Mouse (Mus musculus) hindbrain, embryonic 12.5 days (tissue): Measurements from ENCODE around the gene Oaf. TPM values are rescaled to one million over a fixed set of nuclear protein-coding genes. Genes with fewer than 3 reads are reported as not detected.

Source experiments
- ATAC-seq: fragments of 200-750 bp; cut with Nextera tagmentation; 2 replicates; pipeline ENCODE4 v1.8.0; 2017; ENCODE audit warnings: moderate TSS enrichment; ENCODE audit not compliant: low FRiP score
- H3K27ac ChIP-seq: fragments of 300-500 bp; sonication (generic); 2 replicates; pipeline ENCODE4 v1.5.1; 2016; ENCODE audit warnings: mild to moderate bottlenecking
- H3K27me3 ChIP-seq: fragments of 300-500 bp; sonication (generic); 2 replicates; pipeline ENCODE4 v1.6.1; 2016; ENCODE audit warnings: mild to moderate bottlenecking
- H3K36me3 ChIP-seq: fragments of 300-500 bp; sonication (generic); 2 replicates; pipeline ENCODE4 v1.6.1; 2016; ENCODE audit warnings: mild to moderate bottlenecking
- H3K4me1 ChIP-seq: fragments of 300-500 bp; sonication (generic); 2 replicates; pipeline ENCODE4 v1.6.1; 2016
- H3K4me2 ChIP-seq: fragments of 300-500 bp; sonication (generic); replicated peaks from 2 replicates; pipeline ENCODE4 v1.6.1; 2016; ENCODE audit warnings: mild to moderate bottlenecking
- H3K4me3 ChIP-seq: fragments of 300-500 bp; sonication (generic); 2 replicates; pipeline ENCODE4 v1.5.1; 2016; ENCODE audit warnings: mild to moderate bottlenecking
- H3K9ac ChIP-seq: fragments of 300-500 bp; sonication (generic); 2 replicates; pipeline ENCODE4 v1.6.1; 2016; ENCODE audit warnings: mild to moderate bottlenecking, moderate library complexity
- H3K9me3 ChIP-seq: fragments of 300-500 bp; sonication (generic); replicated peaks from 2 replicates; pipeline ENCODE4 v1.6.1; 2016; ENCODE audit warnings: mild to moderate bottlenecking
- WGBS: fragments of 180-500 bp; shearing (Covaris S2); methylation state at CpG from one replicate; pipeline ENCODE4 v1.1.7; 2016; 5-methylcytosine and 5-hydroxymethylcytosine counted together
- polyA plus RNA-seq: library from polyadenylated mRNA; unstranded; fragments of >200 nt; fragmentation: Nextera tagmentation; extraction: Ambion mirVana; gene quantifications from 2 replicates; pipeline ENCODE4 v1.2.1, GENCODE M21; 2016

The Oaf gene
- polyA plus RNA-seq, 1 experiment from 2014 or later, result 44.6 TPM

DNA sequence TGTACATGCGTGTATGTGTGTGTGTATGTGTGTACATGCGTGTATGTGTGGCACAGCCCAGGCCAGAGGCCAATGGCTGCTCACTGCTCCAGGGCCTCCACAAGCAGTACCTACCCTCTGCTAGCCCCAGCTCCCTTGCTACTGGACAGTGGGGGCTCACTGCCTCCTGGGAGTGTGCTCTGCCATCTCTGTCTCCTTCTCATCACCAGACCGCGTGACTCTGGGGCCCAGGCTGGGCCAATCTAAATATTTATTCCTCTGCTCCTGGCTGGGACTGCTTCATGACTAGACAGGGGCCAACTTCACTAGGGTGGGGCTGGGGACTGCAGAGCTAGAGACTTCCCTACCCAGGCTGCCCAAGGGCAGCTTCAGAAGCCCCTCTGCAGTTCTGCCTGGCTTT, 7.9 kb downstream of the Oaf start:
- no peaks in the 10 kb centered on the region for H3K9me3 ChIP-seq
- no peak overlapping the region for H3K4me2 ChIP-seq
- no peak overlapping the region for H3K9ac ChIP-seq
- peaks cover 20% of the 10 kb centered on the region for H3K4me1 ChIP-seq
- H3K4me3 ChIP-seq, result no peak overlapping the region
- WGBS, result 72% methylated on average over 4 of the region's 4 CpGs
- H3K36me3 ChIP-seq, result no peaks in the 10 kb centered on the region
- peaks cover 2% of the 10 kb centered on the region; the same call in 1 of the 2 replicates for H3K27me3 ChIP-seq
- ATAC-seq, result no peak
- no peak overlapping the region for H3K27ac ChIP-seq

DNA sequence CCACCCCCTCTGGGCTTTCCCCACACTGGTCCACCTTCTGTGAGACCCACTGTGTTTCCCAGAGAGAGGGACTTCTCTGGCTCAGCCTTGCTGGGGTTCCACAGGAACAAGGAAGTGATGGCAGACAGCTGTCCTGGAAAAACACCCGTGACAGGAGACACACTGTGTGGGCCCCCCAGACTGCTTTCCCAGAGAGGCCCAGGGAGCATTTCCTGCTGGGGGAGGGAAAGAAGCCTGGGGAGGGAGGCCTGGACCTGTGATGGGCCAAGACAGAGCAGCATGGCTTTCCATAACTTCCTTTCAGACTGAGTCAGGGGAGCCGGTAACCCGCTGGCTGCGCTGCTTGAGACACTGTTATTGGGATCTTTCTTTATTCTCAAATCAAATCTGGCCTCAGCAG, 8.8 kb downstream of the Oaf start:
- no peak for ATAC-seq
- no peaks in the 10 kb centered on the region for H3K36me3 ChIP-seq
- 73% methylated on average over 4 of the region's 4 CpGs for WGBS
- no peak overlapping the region for H3K4me2 ChIP-seq
- no peak overlapping the region for H3K9ac ChIP-seq
- no peak overlapping the region for H3K4me3 ChIP-seq
- peak overlapping the region; percentile 62; the same call in 1 of the 2 replicates for H3K27ac ChIP-seq
- H3K27me3 ChIP-seq, result peaks cover 2% of the 10 kb centered on the region; the same call in 1 of the 2 replicates
- no peaks in the 10 kb centered on the region for H3K9me3 ChIP-seq
- H3K4me1 ChIP-seq, result peaks cover 20% of the 10 kb centered on the region

DNA sequence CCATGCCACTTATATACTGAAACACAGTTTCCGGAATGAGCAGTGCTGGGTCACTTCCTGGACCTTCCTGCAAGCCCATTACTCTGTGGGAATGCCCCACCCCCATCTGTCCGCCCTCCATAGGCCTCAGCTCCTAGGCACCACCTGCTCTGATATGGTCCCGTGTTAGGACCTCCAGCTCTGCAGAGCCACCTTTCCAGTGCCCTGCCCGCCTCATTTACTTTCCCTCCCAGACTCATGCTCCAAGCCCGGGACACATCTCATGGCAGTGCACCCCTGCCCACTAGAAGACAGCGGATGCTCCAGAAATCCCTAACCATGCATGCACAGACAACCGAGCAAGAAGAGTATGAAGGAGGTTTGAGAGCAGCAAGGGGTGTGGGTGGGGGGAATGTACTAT, 9.7 kb downstream of the Oaf start:
- WGBS, result 87% methylated on average over 7 of the region's 7 CpGs
- ATAC-seq, result no peak
- no peak overlapping the region for H3K9ac ChIP-seq
- no peaks in the 10 kb centered on the region for H3K27me3 ChIP-seq
- no peaks in the 10 kb centered on the region for H3K9me3 ChIP-seq
- H3K4me1 ChIP-seq, result peaks cover 26% of the 10 kb centered on the region
- no peak overlapping the region for H3K4me2 ChIP-seq
- no peak overlapping the region for H3K4me3 ChIP-seq
- no peaks in the 10 kb centered on the region for H3K36me3 ChIP-seq
- no peak overlapping the region for H3K27ac ChIP-seq

DNA sequence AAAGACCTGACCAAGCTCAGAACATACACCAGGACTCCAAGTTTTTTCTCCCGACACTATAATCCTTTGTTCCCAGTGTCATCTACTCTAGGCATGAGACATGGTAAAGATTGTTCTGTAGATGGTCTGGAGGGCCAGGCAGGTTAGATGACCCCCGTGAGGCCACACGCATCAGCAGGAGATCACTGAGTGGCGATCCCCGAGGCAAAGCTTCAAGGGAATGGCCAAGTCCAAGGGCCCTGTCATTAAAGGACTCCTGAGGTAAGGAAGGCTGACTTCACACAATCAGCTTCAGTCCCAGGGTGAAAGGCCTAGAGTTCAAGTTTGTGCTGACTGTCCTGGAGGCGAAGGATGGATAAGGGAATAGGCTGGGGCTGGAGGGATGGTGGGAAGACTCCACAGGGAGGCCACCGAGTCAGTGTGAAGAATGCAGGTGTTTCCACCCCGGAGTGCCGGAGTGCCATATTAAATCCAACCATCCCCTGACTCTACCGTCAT, 10.3 kb downstream of the Oaf start:
- WGBS, result 84% methylated on average over 10 of the region's 10 CpGs
- ATAC-seq, result no peak
- Histone ChIP-seq H3K4me3 (no peak overlapping the region), H3K9me3 (no peaks in the 10 kb centered on the region), H3K4me1 (peaks cover 26% of the 10 kb centered on the region), H3K36me3 (no peaks in the 10 kb centered on the region), H3K27ac (no peak overlapping the region), H3K27me3 (no peaks in the 10 kb centered on the region), H3K9ac (no peak overlapping the region), H3K4me2 (no peak overlapping the region)

DNA sequence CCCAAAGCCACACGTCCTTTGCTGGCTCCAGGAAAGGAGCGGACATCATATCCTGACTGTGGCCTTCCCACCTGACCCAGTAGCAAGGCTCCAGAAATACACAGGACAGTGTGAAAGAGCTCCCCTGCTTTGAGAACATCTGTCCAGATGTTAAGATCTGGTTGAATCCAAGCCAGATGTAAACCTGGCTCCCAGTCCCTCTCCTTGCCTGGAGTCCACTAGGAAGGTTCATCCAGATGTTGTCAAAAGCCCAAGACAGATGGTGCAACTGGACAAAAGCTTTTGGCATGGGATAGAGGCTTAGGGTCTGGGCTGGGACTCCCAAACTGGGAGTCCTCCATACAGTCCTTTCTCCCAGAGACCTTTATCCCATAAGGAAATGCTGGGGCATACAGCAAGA, 11.0 kb downstream of the Oaf start:
- H3K4me1 ChIP-seq, result peaks cover 26% of the 10 kb centered on the region
- ATAC-seq, result no peak
- 97% methylated on average over 2 of the region's 2 CpGs for WGBS
- H3K9me3 ChIP-seq, result no peaks in the 10 kb centered on the region
- H3K27ac ChIP-seq, result no peak overlapping the region
- H3K36me3 ChIP-seq, result no peaks in the 10 kb centered on the region
- no peaks in the 10 kb centered on the region for H3K27me3 ChIP-seq
- no peak overlapping the region for H3K9ac ChIP-seq
- no peak overlapping the region for H3K4me3 ChIP-seq
- no peak overlapping the region for H3K4me2 ChIP-seq

DNA sequence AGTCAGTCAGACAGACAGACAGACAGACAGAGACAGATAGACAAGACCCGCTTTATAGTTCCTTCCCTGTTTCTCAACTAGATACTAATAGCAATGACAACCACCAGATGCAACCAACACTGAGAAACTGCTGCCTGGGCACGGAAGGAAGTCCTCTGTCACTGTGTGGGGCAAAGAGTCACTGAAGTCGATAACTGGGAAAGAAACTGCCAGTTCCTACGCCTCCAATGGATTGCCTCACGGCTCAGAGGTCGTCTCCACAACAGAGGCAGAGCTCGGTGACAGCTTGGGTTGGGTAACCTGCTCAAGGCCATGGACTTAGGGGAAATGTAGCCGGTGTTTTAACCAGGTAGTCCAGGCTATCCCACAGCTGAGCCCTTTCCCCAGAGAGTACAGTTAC, 12.1 kb downstream of the Oaf start:
- ATAC-seq, result no peak
- Histone ChIP-seq H3K4me3 (no peak overlapping the region), H3K27ac (no peak overlapping the region), H3K27me3 (no peaks in the 10 kb centered on the region), H3K4me1 (peaks cover 24% of the 10 kb centered on the region), H3K4me2 (no peak overlapping the region), H3K9me3 (no peaks in the 10 kb centered on the region), H3K9ac (no peak overlapping the region), H3K36me3 (no peaks in the 10 kb centered on the region)
- 90% methylated on average over 8 of the region's 8 CpGs for WGBS

DNA sequence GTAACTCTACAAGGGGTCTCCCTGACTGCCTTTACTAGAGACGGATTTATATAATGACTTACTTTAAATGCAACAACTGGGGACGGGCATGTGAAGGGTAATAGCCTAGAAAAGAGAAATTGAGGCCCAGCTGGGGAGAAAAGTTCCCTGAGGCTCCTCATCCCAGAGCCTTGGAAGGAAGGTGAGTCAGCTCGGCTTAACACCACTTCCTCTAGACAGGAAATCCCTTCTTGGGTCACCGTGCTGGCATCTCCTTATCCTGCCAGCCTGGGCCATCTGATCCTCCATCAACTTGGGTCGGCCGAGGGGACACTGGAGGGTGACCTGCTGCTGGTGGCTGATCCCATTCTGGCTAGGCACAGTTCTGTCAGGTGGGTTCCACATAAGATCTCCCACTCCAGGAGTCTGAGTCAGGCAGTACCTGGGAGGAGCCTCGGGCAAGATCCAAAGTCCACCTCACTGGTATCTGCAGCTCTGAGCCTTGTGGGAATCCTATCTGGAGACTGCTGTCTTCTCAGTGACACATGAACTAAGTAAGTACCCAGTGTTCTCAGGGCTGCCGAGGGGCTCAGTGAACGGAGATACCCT, 13.0 kb downstream of the Oaf start:
- H3K36me3 ChIP-seq, result no peaks in the 10 kb centered on the region
- peaks cover 16% of the 10 kb centered on the region for H3K4me1 ChIP-seq
- no peak overlapping the region for H3K4me2 ChIP-seq
- no peaks in the 10 kb centered on the region for H3K9me3 ChIP-seq
- WGBS, result 74% methylated on average over 9 of the region's 9 CpGs
- no peak overlapping the region for H3K27ac ChIP-seq
- no peak overlapping the region for H3K4me3 ChIP-seq
- H3K9ac ChIP-seq, result no peak overlapping the region
- H3K27me3 ChIP-seq, result no peaks in the 10 kb centered on the region
- no peak for ATAC-seq

DNA sequence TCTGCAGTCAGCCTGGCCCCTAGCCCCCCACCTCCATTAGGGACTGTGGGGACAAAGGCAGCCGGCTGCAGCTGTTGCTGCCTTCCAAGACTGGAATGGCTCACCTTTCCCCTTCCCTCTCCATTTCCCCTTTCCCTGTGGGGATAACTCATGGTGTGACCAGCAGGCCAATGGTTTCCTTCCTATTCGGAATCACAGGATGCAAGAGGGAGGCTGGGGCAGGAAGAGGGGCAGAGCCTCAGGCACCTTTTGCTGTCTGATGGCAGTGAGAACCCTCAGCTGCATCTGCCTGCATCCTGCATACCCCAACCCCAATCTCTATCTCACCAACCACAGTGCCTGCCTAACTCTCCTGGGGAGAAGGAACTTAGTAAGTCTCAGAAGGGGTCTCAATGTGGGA, 14.2 kb downstream of the Oaf start:
- H3K27me3 ChIP-seq, result no peaks in the 10 kb centered on the region
- no peak for ATAC-seq
- H3K4me3 ChIP-seq, result no peak overlapping the region
- no peaks in the 10 kb centered on the region for H3K36me3 ChIP-seq
- 38% methylated on average over 2 of the region's 2 CpGs for WGBS
- no peak overlapping the region for H3K4me2 ChIP-seq
- H3K9me3 ChIP-seq, result no peaks in the 10 kb centered on the region
- peaks cover 6% of the 10 kb centered on the region for H3K4me1 ChIP-seq
- H3K27ac ChIP-seq, result no peak overlapping the region
- H3K9ac ChIP-seq, result 0 out of 2 replicates have a peak overlapping the region, but pooled peaks have one; percentile 3

DNA sequence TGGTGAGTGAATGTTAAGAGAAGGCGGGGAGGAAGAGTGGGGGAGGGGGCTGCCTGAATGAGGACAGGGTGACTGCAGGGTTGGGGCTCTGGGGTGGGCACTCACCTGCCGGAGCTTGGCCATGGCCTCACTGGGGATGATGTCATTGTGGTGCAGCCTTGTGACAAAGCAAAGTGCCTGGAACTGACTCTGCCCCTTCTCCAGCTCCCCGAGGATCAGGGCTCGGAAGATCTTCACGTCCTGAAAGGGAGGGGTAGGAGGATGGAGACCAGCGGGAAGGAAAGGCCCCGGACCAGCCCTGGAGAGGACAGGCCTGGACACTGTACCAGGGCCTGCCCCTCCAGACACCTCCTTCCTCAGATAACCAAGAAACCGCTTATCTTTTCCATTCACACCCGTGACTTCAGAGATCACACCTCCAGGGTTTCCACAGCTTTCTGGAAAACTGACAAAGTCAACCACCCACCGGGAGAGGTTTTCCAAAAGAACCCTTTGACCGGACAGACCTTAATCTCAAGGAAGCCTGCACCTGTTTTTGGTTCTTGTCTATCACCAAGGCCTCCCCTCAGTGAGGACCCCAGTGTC, 14.8 kb downstream of the Oaf start:
- 58% methylated on average over 11 of the region's 11 CpGs for WGBS
- peaks cover 6% of the 10 kb centered on the region for H3K4me1 ChIP-seq
- no peak overlapping the region for H3K9ac ChIP-seq
- no peaks in the 10 kb centered on the region for H3K36me3 ChIP-seq
- no peak overlapping the region for H3K27ac ChIP-seq
- H3K27me3 ChIP-seq, result no peaks in the 10 kb centered on the region
- ATAC-seq, result no peak
- H3K9me3 ChIP-seq, result no peaks in the 10 kb centered on the region
- H3K4me3 ChIP-seq, result no peak overlapping the region
- H3K4me2 ChIP-seq, result no peak overlapping the region

DNA sequence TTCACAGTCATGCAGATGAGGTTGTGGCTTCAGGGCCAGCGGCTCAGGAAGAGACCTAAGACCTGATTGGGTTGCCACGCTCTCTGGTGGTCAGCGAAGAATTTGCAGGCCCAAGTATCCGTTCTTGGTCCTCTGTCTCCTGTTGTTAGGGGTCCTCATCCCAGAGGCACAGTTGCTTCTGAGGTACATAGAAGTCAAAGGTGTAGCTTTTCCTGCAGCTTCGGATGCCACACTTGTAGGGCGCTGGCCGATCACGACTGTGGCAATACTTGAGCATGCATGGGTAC, 17.3 kb downstream of the Oaf start:
- H3K27me3 ChIP-seq, result no peaks in the 10 kb centered on the region
- no peak overlapping the region for H3K4me3 ChIP-seq
- H3K36me3 ChIP-seq, result no peaks in the 10 kb centered on the region
- H3K4me2 ChIP-seq, result no peak overlapping the region
- H3K9me3 ChIP-seq, result no peaks in the 10 kb centered on the region
- H3K9ac ChIP-seq, result no peak overlapping the region
- H3K27ac ChIP-seq, result no peak overlapping the region
- ATAC-seq, result no peak
- WGBS, result 40% methylated on average over 8 of the region's 8 CpGs
- H3K4me1 ChIP-seq, result peaks cover 6% of the 10 kb centered on the region

DNA sequence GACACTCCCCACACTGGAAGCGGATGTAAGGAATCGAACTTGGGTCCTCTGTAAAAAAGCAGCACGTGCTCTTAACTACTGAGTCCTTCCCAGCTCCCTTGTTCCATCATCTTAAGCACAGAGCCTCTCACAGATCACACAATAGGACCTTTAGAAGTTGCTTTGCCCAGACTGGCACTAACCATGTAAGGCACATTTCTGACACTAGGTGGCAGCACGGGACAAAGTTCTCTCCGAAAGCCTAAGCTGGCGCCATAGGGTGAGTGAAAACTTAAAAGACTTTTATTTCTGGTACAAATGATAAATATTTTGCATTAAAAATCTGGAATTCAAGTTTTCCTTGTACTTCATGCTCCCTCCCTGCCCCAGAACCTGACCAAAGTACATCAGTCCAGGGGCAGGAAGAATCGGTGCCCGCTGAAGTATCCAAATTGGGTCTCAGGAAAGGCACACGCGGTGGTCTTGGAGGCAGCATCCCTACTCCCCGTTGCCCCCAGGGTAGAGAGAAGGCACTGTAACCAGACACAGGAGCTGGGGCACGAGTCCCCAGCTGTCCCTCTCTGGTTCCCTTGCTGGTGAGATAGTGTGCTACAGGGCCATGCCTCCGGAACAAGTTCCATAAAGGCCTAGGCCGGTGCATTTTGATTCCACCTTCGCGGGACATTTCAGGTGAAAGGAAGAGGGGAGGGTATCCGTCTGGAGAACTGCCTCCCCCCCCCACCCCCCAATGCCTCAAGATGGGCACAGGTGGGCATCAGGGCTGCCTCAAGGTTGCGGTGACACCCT, 17.9 kb downstream of the Oaf start:
- ATAC-seq, result peak; percentile 40; the same call in 1 of the 2 replicates
- no peak overlapping the region for H3K9ac ChIP-seq
- no peaks in the 10 kb centered on the region for H3K36me3 ChIP-seq
- H3K9me3 ChIP-seq, result no peaks in the 10 kb centered on the region
- WGBS, result 35% methylated on average over 18 of the region's 18 CpGs
- peaks cover 6% of the 10 kb centered on the region for H3K4me1 ChIP-seq
- H3K27ac ChIP-seq, result no peak overlapping the region
- no peak overlapping the region for H3K4me2 ChIP-seq
- no peaks in the 10 kb centered on the region for H3K27me3 ChIP-seq
- no peak overlapping the region for H3K4me3 ChIP-seq

DNA sequence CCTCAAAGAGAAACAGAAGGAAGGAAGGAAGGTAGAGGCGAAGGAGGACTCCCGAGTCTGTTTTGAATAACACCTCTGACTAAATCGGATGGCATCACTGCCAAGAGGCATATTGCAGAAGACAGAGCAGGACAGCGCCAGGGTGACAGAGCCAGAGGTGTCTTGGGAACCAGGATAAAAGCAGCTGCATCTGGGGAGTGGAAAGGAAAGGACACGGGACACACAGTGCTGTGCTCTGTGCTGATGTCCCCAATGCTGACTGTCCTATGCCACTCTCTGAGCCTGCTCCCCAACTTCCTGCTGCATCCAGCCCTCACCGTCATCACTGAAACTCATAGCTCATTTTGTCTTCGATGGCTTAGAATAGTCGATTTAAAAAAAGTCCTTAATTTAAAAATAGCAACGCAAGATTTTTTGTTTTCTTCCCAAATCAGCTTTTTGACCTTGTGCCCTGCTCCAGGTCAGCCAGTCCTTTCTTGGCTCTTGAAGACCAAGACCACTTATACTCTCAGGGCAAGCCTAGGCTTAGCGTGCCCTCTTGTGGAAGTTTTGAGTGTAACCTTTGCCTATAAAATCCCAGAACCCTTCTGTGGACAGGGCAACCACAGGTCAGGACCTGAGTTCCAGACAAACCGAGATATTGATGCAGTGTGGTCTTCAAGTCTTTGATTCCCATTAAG, 28.8 kb downstream of the Oaf start:
- Histone ChIP-seq H3K36me3 (no peaks in the 10 kb centered on the region), H3K4me1 (peaks cover 14% of the 10 kb centered on the region), H3K27ac (no peak overlapping the region), H3K9me3 (no peaks in the 10 kb centered on the region), H3K4me2 (0 out of 2 replicates have a peak overlapping the region, but pooled peaks have one; percentile 5), H3K4me3 (no peak overlapping the region), H3K9ac (no peak overlapping the region), H3K27me3 (peaks cover 16% of the 10 kb centered on the region)
- WGBS, result 25% methylated on average over 11 of the region's 11 CpGs
- no peak for ATAC-seq
